Mouse (Mus musculus) macrophage (primary cell): ENCODE results near the gene Lin54. TPM values are rescaled to one million over a fixed set of nuclear protein-coding genes. Genes with fewer than 3 reads are reported as not detected.

ENCODE experiments used
- H3K27ac ChIP-seq: fragments of 350-480 bp; formaldehyde crosslinking; 2 replicates; pipeline ENCODE4 v1.9.0; 2021
- H3K36me3 ChIP-seq: fragments of 350-480 bp; formaldehyde crosslinking; 2 replicates; pipeline ENCODE4 v1.9.0; 2021; ENCODE audit errors: inconsistent target
- H3K4me3 ChIP-seq: fragments of 350-480 bp; formaldehyde crosslinking; 2 replicates; pipeline ENCODE4 v1.9.0; 2021; ENCODE audit errors: inconsistent target
- H3K79me2 ChIP-seq: fragments of 350-480 bp; formaldehyde crosslinking; 2 replicates; pipeline ENCODE4 v1.9.0; 2021; ENCODE audit errors: inconsistent target
- WGBS: methylation state at CpG from one replicate; pipeline ENCODE4 v1.1.7; 2026; ENCODE audit warnings: inconsistent platforms; ENCODE audit not compliant: missing documents; 5-methylcytosine and 5-hydroxymethylcytosine counted together
- polyA plus RNA-seq: library from polyadenylated mRNA; stranded (reverse); fragments of 250-400 nt; gene quantifications from 3 replicates; pipeline ENCODE4 v1.2.4, GENCODE M21; 2018; ENCODE audit warnings: inconsistent platforms

Lin54 gene
- polyA plus RNA-seq, 1 experiment from 2014 or later, result 11.2 TPM

- H3K4me3 ChIP-seq, result no peak overlapping the region
- H3K36me3 ChIP-seq, result peaks cover 32% of the 10 kb centered on the region; the same call in 1 of the 2 replicates
- no peak overlapping the region for H3K27ac ChIP-seq
- peaks cover 81% of the 10 kb centered on the region for H3K79me2 ChIP-seq
- WGBS, result 48% methylated on average over 3 of the region's 3 CpGs
Observed at GRCm38 (mm10) chr5:100424252-100424651, 76.2 kb downstream of the Lin54 start.

- peaks cover 32% of the 10 kb centered on the region; the same call in 1 of the 2 replicates for H3K36me3 ChIP-seq
- H3K79me2 ChIP-seq, result peaks cover 75% of the 10 kb centered on the region
- 89% methylated on average over 7 of the region's 7 CpGs for WGBS
- H3K27ac ChIP-seq, result no peak overlapping the region
- no peak overlapping the region for H3K4me3 ChIP-seq
Observed at GRCm38 (mm10) chr5:100423626-100424025, 76.8 kb downstream of the Lin54 start.

- 92% methylated on average over 4 of the region's 4 CpGs for WGBS
- H3K36me3 ChIP-seq, result peaks cover 16% of the 10 kb centered on the region; the same call in 1 of the 2 replicates
- no peak overlapping the region for H3K27ac ChIP-seq
- H3K4me3 ChIP-seq, result no peak overlapping the region
- H3K79me2 ChIP-seq, result peaks cover 47% of the 10 kb centered on the region
Observed at GRCm38 (mm10) chr5:100418861-100419260, 81.6 kb downstream of the Lin54 start.

- Histone ChIP-seq H3K4me3 (no peak overlapping the region), H3K36me3 (peaks cover 10% of the 10 kb centered on the region; the same call in 1 of the 2 replicates), H3K79me2 (peaks cover 47% of the 10 kb centered on the region), H3K27ac (no peak overlapping the region)
- 92% methylated on average over 2 of the region's 2 CpGs for WGBS
Observed at GRCm38 (mm10) chr5:100418077-100418476, 82.4 kb downstream of the Lin54 start.

GRCm38 (mm10) chr5:100415761-100416590, 84.5 kb downstream of the Lin54 start, which contains the start of gene Sec31a:
TSS of gene Sec31a (minus strand) at chr5:100416234.
- Histone ChIP-seq H3K36me3 (no peaks in the 10 kb centered on the region), H3K27ac (peak within 1 kb of the TSS; percentile 64), H3K4me3 (peak within 1 kb of the TSS; percentile 75), H3K79me2 (peaks cover 48% of the 10 kb centered on the region)
- under 1% methylated on average over 82 of the region's 82 CpGs for WGBS

- 61% methylated on average over 9 of the region's 11 CpGs for WGBS
- peaks cover 62% of the 10 kb centered on the region for H3K79me2 ChIP-seq
- H3K36me3 ChIP-seq, result no peaks in the 10 kb centered on the region
- H3K4me3 ChIP-seq, result peak overlapping the region; percentile 74
- H3K27ac ChIP-seq, result no peak overlapping the region
Observed at GRCm38 (mm10) chr5:100414474-100415196, 85.8 kb downstream of the Lin54 start.

- no peaks in the 10 kb centered on the region for H3K36me3 ChIP-seq
- H3K4me3 ChIP-seq, result no peak overlapping the region
- WGBS, result 93% methylated on average over 3 of the region's 3 CpGs
- no peak overlapping the region for H3K27ac ChIP-seq
- H3K79me2 ChIP-seq, result peaks cover 79% of the 10 kb centered on the region
Observed at GRCm38 (mm10) chr5:100412886-100413285, 87.6 kb downstream of the Lin54 start.

GRCm38 (mm10) chr5:100410281-100410680, 90.2 kb downstream of the Lin54 start:
- Histone ChIP-seq H3K4me3 (no peak overlapping the region), H3K27ac (no peak overlapping the region), H3K36me3 (peaks cover 17% of the 10 kb centered on the region), H3K79me2 (peaks cover 78% of the 10 kb centered on the region)
- WGBS, result 84% methylated on average over 5 of the region's 5 CpGs

- no peak overlapping the region for H3K4me3 ChIP-seq
- peaks cover 34% of the 10 kb centered on the region for H3K36me3 ChIP-seq
- H3K27ac ChIP-seq, result no peak overlapping the region
- peaks cover 60% of the 10 kb centered on the region for H3K79me2 ChIP-seq
- 80% methylated on average over 5 of the region's 5 CpGs for WGBS
Observed at GRCm38 (mm10) chr5:100408485-100408884, 92.0 kb downstream of the Lin54 start.

- WGBS, result 95% methylated on average over 3 of the region's 3 CpGs
- peaks cover 75% of the 10 kb centered on the region for H3K36me3 ChIP-seq
- H3K4me3 ChIP-seq, result no peak overlapping the region
- H3K27ac ChIP-seq, result no peak overlapping the region
- H3K79me2 ChIP-seq, result no peaks in the 10 kb centered on the region
Observed at GRCm38 (mm10) chr5:100396753-100397152, 103.7 kb downstream of the Lin54 start.

- Histone ChIP-seq H3K4me3 (no peak overlapping the region), H3K27ac (no peak overlapping the region), H3K36me3 (peaks cover 85% of the 10 kb centered on the region), H3K79me2 (no peaks in the 10 kb centered on the region)
- WGBS, result 94% methylated on average over 3 of the region's 3 CpGs
Observed at GRCm38 (mm10) chr5:100393681-100394080, 106.8 kb downstream of the Lin54 start.

GRCm38 (mm10) chr5:100392436-100392955, 107.9 kb downstream of the Lin54 start:
- Histone ChIP-seq H3K79me2 (no peaks in the 10 kb centered on the region), H3K27ac (no peak overlapping the region), H3K36me3 (peaks cover 87% of the 10 kb centered on the region), H3K4me3 (no peak overlapping the region)
- WGBS, result 92% methylated on average over 20 of the region's 20 CpGs
